Mouse (Mus musculus) kidney, adult 2 months (tissue): ENCODE results near the gene Acvr1.

Experiments used
- CTCF ChIP-seq: fragments of 200-500 bp; conservative IDR thresholded peaks from 2 replicates; pipeline ENCODE4 v1.5.1; 2011; ENCODE audit warnings: low read depth, mild to moderate bottlenecking, control low read depth, low read length, moderate library complexity, mixed read lengths; ENCODE audit not compliant: insufficient read depth, insufficient read length
- POLR2A ChIP-seq: fragments of 200-500 bp; IDR thresholded peaks from one replicate; pipeline ENCODE4 v1.6.1; 2011; ENCODE audit warnings: low read depth, low read length, control low read depth

- TF ChIP-seq CTCF (no peak), POLR2A (no peak)
These were observed 9.7 kb downstream of the Acvr1 start for GRCm38 (mm10) chr2:58557045-58557845.
